Mouse (Mus musculus) embryonic facial prominence, embryonic 13.5 days (tissue): ENCODE results near the gene Il33. TPM values are rescaled to one million over a fixed set of nuclear protein-coding genes. Genes with fewer than 3 reads are reported as not detected.

Experiments used
- ATAC-seq: fragments of 200-750 bp; cut with Nextera tagmentation; 2 replicates; pipeline ENCODE4 v1.8.0; 2017; ENCODE audit warnings: low read depth; ENCODE audit not compliant: insufficient number of reproducible peaks, insufficient read depth, low FRiP score, low TSS enrichment
- H3K27ac ChIP-seq: fragments of 300-500 bp; sonication (generic); 2 replicates; pipeline ENCODE4 v1.5.1; 2015; ENCODE audit warnings: moderate library complexity, mild to moderate bottlenecking, inconsistent platforms
- H3K27me3 ChIP-seq: fragments of 300-500 bp; sonication (generic); 2 replicates; pipeline ENCODE4 v1.6.1; 2015; ENCODE audit warnings: mild to moderate bottlenecking, inconsistent platforms
- H3K36me3 ChIP-seq: fragments of 300-500 bp; sonication (generic); 2 replicates; pipeline ENCODE4 v1.6.1; 2015; ENCODE audit warnings: mild to moderate bottlenecking, inconsistent platforms
- H3K4me1 ChIP-seq: fragments of 300-500 bp; sonication (generic); 2 replicates; pipeline ENCODE4 v1.6.1; 2015; ENCODE audit warnings: inconsistent platforms
- H3K4me2 ChIP-seq: fragments of 300-500 bp; sonication (generic); 2 replicates; pipeline ENCODE4 v1.6.1; 2015; ENCODE audit warnings: moderate library complexity, mild to moderate bottlenecking, inconsistent platforms
- H3K4me3 ChIP-seq: fragments of 300-500 bp; sonication (generic); 2 replicates; pipeline ENCODE4 v1.5.1; 2015; ENCODE audit warnings: mild to moderate bottlenecking, inconsistent platforms
- H3K9ac ChIP-seq: fragments of 300-500 bp; sonication (generic); 2 replicates; pipeline ENCODE4 v1.6.1; 2015; ENCODE audit warnings: mild to moderate bottlenecking, inconsistent platforms
- H3K9me3 ChIP-seq: fragments of 300-500 bp; sonication (generic); 2 replicates; pipeline ENCODE4 v1.6.1; 2016; ENCODE audit warnings: inconsistent platforms
- WGBS: fragments of 180-500 bp; shearing (Covaris S2); methylation state at CpG from one replicate; pipeline ENCODE4 v1.1.7; 2015; ENCODE audit warnings: mixed read lengths; 5-methylcytosine and 5-hydroxymethylcytosine counted together
- polyA plus RNA-seq: library from polyadenylated mRNA; unstranded; fragments of >200 nt; fragmentation: Nextera tagmentation; extraction: Ambion mirVana; gene quantifications from 2 replicates; pipeline ENCODE4 v1.2.1, GENCODE M21; 2015

Gene Il33
- 2.0 and 2.1 TPM in 2 replicates for polyA plus RNA-seq

GRCm38 (mm10) chr19:29924638-29925258 lies at the start of gene Il33:
Il33 (plus strand) TSS chr19:29925114.
- ATAC-seq: 0 out of 2 replicates have a peak, but pooled peaks have one; percentile 32
- Histone ChIP-seq H3K27ac (no peak within 1 kb of the TSS), H3K4me1 (peaks cover 22% of the 10 kb centered on the region), H3K4me2 (peak within 1 kb of the TSS; percentile 18; the same call in 1 of the 2 replicates), H3K9ac (no peak within 1 kb of the TSS), H3K4me3 (no peak within 1 kb of the TSS), H3K9me3 (no peaks in the 10 kb centered on the region), H3K36me3 (no peaks in the 10 kb centered on the region), H3K27me3 (no peaks in the 10 kb centered on the region)
- 39% methylated on average over 10 of the region's 10 CpGs for WGBS

- Histone ChIP-seq H3K27ac (no peak overlapping the region), H3K4me1 (peaks cover 8% of the 10 kb centered on the region; the same call in 1 of the 2 replicates)
- no peak for ATAC-seq
Measured at GRCm38 (mm10) chr19:29877422-29878291, 47.3 kb upstream of the Il33 start.

GRCm38 (mm10) chr19:29878896-29879504 lies 45.9 kb upstream of the Il33 start:
- Histone ChIP-seq H3K9me3 (no peaks in the 10 kb centered on the region), H3K27me3 (no peaks in the 10 kb centered on the region), H3K36me3 (no peaks in the 10 kb centered on the region), H3K27ac (no peak overlapping the region), H3K4me3 (no peak overlapping the region), H3K4me2 (no peak overlapping the region), H3K4me1 (peaks cover 8% of the 10 kb centered on the region; the same call in 1 of the 2 replicates), H3K9ac (no peak overlapping the region)
- WGBS: 81% methylated on average over 8 of the region's 8 CpGs
- ATAC-seq: no peak

More at GRCm38 (mm10) chr19:29877422-29878291, 47.3 kb upstream of the Il33 start:
- no peaks in the 10 kb centered on the region for H3K36me3 ChIP-seq
- WGBS: 52% methylated on average over 10 of the region's 10 CpGs
- H3K9me3 ChIP-seq: no peaks in the 10 kb centered on the region
- H3K9ac ChIP-seq: 0 out of 2 replicates have a peak overlapping the region, but pooled peaks have one; percentile 16
- no peak overlapping the region for H3K4me3 ChIP-seq
- H3K4me2 ChIP-seq: no peak overlapping the region
- H3K27me3 ChIP-seq: no peaks in the 10 kb centered on the region

- 76% methylated on average over 4 of the region's 4 CpGs for WGBS
- no peaks in the 10 kb centered on the region for H3K36me3 ChIP-seq
- no peak overlapping the region for H3K27ac ChIP-seq
- H3K27me3 ChIP-seq: no peaks in the 10 kb centered on the region; the same call in 1 of the 2 replicates
- no peak overlapping the region for H3K9ac ChIP-seq
- no peaks in the 10 kb centered on the region for H3K9me3 ChIP-seq
- no peak overlapping the region for H3K4me2 ChIP-seq
- no peak overlapping the region for H3K4me3 ChIP-seq
- H3K4me1 ChIP-seq: peaks cover 8% of the 10 kb centered on the region; the same call in 1 of the 2 replicates
- ATAC-seq: no peak
Measured at GRCm38 (mm10) chr19:29880918-29881317, 44.0 kb upstream of the Il33 start.

- H3K4me3 ChIP-seq: no peak overlapping the region
- H3K27ac ChIP-seq: no peak overlapping the region
- H3K4me1 ChIP-seq: peaks cover 4% of the 10 kb centered on the region; the same call in 1 of the 2 replicates
- 79% methylated on average over 3 of the region's 3 CpGs for WGBS
- no peaks in the 10 kb centered on the region; the same call in 1 of the 2 replicates for H3K27me3 ChIP-seq
- ATAC-seq: no peak
- no peak overlapping the region for H3K4me2 ChIP-seq
- no peaks in the 10 kb centered on the region for H3K36me3 ChIP-seq
- H3K9ac ChIP-seq: no peak overlapping the region
- no peaks in the 10 kb centered on the region for H3K9me3 ChIP-seq
Measured at GRCm38 (mm10) chr19:29882696-29883095, 42.2 kb upstream of the Il33 start.

- Histone ChIP-seq H3K4me2 (no peak overlapping the region), H3K27ac (no peak overlapping the region), H3K4me1 (no peaks in the 10 kb centered on the region), H3K36me3 (no peaks in the 10 kb centered on the region), H3K27me3 (no peaks in the 10 kb centered on the region; the same call in 1 of the 2 replicates), H3K9me3 (no peaks in the 10 kb centered on the region), H3K9ac (no peak overlapping the region), H3K4me3 (no peak overlapping the region)
- no peak for ATAC-seq
- 68% methylated on average over 6 of the region's 6 CpGs for WGBS
Measured at GRCm38 (mm10) chr19:29885548-29885947, 39.4 kb upstream of the Il33 start.

GRCm38 (mm10) chr19:29887476-29887875 lies 37.4 kb upstream of the Il33 start:
- no peak overlapping the region for H3K4me2 ChIP-seq

GRCm38 (mm10) chr19:29888946-29889345 lies 36.0 kb upstream of the Il33 start:
- Histone ChIP-seq H3K36me3 (no peaks in the 10 kb centered on the region), H3K27ac (no peak overlapping the region), H3K9me3 (no peaks in the 10 kb centered on the region), H3K4me2 (no peak overlapping the region), H3K9ac (no peak overlapping the region), H3K4me1 (no peaks in the 10 kb centered on the region), H3K4me3 (no peak overlapping the region), H3K27me3 (no peaks in the 10 kb centered on the region; the same call in 1 of the 2 replicates)
- ATAC-seq: no peak
- WGBS: 83% methylated on average over 6 of the region's 6 CpGs

More at GRCm38 (mm10) chr19:29887476-29887875, 37.4 kb upstream of the Il33 start:
- H3K4me3 ChIP-seq: no peak overlapping the region
- no peak overlapping the region for H3K27ac ChIP-seq
- H3K9ac ChIP-seq: no peak overlapping the region
- ATAC-seq: no peak
- H3K27me3 ChIP-seq: no peaks in the 10 kb centered on the region; the same call in 1 of the 2 replicates
- H3K9me3 ChIP-seq: no peaks in the 10 kb centered on the region
- no peaks in the 10 kb centered on the region for H3K4me1 ChIP-seq
- H3K36me3 ChIP-seq: no peaks in the 10 kb centered on the region
- 92% methylated on average over 2 of the region's 2 CpGs for WGBS

- H3K4me2 ChIP-seq: no peak overlapping the region
- no peaks in the 10 kb centered on the region for H3K36me3 ChIP-seq
- no peak overlapping the region for H3K27ac ChIP-seq
- no peaks in the 10 kb centered on the region for H3K4me1 ChIP-seq
- no peak overlapping the region for H3K4me3 ChIP-seq
- H3K27me3 ChIP-seq: no peaks in the 10 kb centered on the region
- 81% methylated on average over 4 of the region's 4 CpGs for WGBS
- H3K9ac ChIP-seq: no peak overlapping the region
- no peak for ATAC-seq
- no peaks in the 10 kb centered on the region for H3K9me3 ChIP-seq
Measured at GRCm38 (mm10) chr19:29891981-29892380, 32.9 kb upstream of the Il33 start.

DNA sequence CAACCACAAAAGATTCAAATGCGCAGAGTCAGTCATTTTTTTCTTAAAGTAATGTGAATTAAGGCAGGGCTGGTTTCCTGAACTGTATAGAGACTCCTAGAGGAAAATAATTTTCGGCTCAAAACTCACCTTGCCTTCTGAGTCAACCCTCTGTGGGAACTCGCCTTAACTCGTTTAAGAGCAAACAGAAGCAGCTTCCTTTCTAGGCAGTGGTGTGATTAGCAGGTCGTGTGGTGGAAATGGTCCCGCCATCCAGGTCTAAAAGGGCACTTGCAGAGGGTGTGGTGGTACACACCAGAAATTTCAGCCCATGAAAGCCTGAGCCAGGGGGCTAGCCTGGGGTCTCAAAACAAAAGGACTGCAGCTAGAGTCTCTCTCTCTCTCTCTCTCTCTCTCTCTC lies 32.1 kb upstream of the Il33 start:
- no peaks in the 10 kb centered on the region for H3K27me3 ChIP-seq
- H3K4me3 ChIP-seq: no peak overlapping the region
- ATAC-seq: no peak
- H3K4me2 ChIP-seq: no peak overlapping the region
- H3K9me3 ChIP-seq: no peaks in the 10 kb centered on the region
- H3K36me3 ChIP-seq: no peaks in the 10 kb centered on the region
- H3K4me1 ChIP-seq: no peaks in the 10 kb centered on the region
- 67% methylated on average over 6 of the region's 6 CpGs for WGBS
- H3K9ac ChIP-seq: no peak overlapping the region
- no peak overlapping the region for H3K27ac ChIP-seq

DNA sequence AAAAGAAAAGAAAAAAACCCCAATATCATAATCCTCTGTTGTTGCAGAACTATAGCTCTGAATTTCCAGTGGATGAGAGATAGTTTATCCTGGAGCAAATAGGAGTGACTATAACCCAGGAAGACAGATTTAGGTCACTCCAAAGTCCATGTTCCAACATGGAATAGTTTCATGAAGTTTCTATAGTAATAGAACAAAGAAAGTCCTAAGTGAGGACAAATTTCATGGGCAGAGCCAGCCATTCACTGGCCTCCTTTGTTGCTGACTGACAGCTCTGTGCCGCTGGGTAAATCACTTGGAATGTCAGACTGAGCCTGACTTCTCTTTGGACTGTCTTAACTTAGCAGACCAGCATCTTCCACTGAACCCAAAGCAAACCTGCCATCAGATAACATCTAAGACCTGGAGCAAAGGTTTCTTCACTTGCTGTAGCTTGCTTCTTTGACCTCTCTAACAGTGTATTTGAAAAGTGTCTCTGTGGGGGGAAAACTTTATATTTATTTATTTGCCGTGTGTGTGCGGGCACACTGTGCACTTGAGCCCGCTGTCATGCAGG lies 31.1 kb upstream of the Il33 start:
- Histone ChIP-seq H3K27ac (no peak overlapping the region), H3K9ac (no peak overlapping the region), H3K4me3 (no peak overlapping the region), H3K4me2 (no peak overlapping the region), H3K4me1 (no peaks in the 10 kb centered on the region), H3K9me3 (no peaks in the 10 kb centered on the region), H3K36me3 (no peaks in the 10 kb centered on the region), H3K27me3 (no peaks in the 10 kb centered on the region)
- 71% methylated on average over 4 of the region's 4 CpGs for WGBS
- ATAC-seq: no peak
